Mouse (Mus musculus): Measurements from ENCODE around the gene Wdr64.

GRCm38 (mm10) chr1:175823815-175824438, 125.5 kb downstream of the Wdr64 start:
- no peak for TF ChIP-seq POLR2A (IDR thresholded peaks at IDR 0.05; ENCODE audit: borderline replicate concordance, insufficient read depth, low read length)
- no peak for TF ChIP-seq CTCF (IDR thresholded peaks at IDR 0.05; ENCODE audit: borderline replicate concordance, insufficient read depth, low read depth, low read length)
